Mouse (Mus musculus) liver, embryonic 15.5 days (tissue): ENCODE results near the gene Rnase4. TPM values are rescaled to one million over a fixed set of nuclear protein-coding genes. Genes with fewer than 3 reads are reported as not detected.

ENCODE experiments used
- ATAC-seq: fragments of 200-750 bp; cut with Nextera tagmentation; 2 replicates; pipeline ENCODE4 v1.8.0; 2017; ENCODE audit warnings: moderate number of reproducible peaks, mild to moderate bottlenecking, moderate library complexity; ENCODE audit not compliant: insufficient read depth
- H3K27ac ChIP-seq: fragments of 300-500 bp; sonication (generic); replicated peaks from 2 replicates; pipeline ENCODE4 v1.5.1; 2015; ENCODE audit warnings: mild to moderate bottlenecking, inconsistent platforms
- H3K27me3 ChIP-seq: fragments of 300-500 bp; sonication (generic); 2 replicates; pipeline ENCODE4 v1.6.1; 2015; ENCODE audit warnings: mild to moderate bottlenecking, inconsistent platforms
- H3K36me3 ChIP-seq: fragments of 300-500 bp; sonication (generic); replicated peaks from 2 replicates; pipeline ENCODE4 v1.6.1; 2015; ENCODE audit warnings: moderate library complexity, mild to moderate bottlenecking, inconsistent platforms
- H3K4me1 ChIP-seq: fragments of 300-500 bp; sonication (generic); replicated peaks from 2 replicates; pipeline ENCODE4 v1.6.1; 2015; ENCODE audit warnings: inconsistent platforms
- H3K4me2 ChIP-seq: fragments of 300-500 bp; sonication (generic); 2 replicates; pipeline ENCODE4 v1.6.1; 2015; ENCODE audit warnings: moderate library complexity, mild to moderate bottlenecking, inconsistent platforms
- H3K4me3 ChIP-seq: fragments of 300-500 bp; sonication (generic); replicated peaks from 2 replicates; pipeline ENCODE4 v1.5.1; 2015; ENCODE audit warnings: mild to moderate bottlenecking, inconsistent platforms
- H3K9ac ChIP-seq: fragments of 300-500 bp; sonication (generic); 2 replicates; pipeline ENCODE4 v1.6.1; 2015; ENCODE audit warnings: moderate library complexity, mild to moderate bottlenecking, inconsistent platforms
- H3K9me3 ChIP-seq: fragments of 300-500 bp; sonication (generic); replicated peaks from 2 replicates; pipeline ENCODE4 v1.6.1; 2016; ENCODE audit warnings: inconsistent platforms
- WGBS: fragments of 180-500 bp; shearing (Covaris S2); methylation state at CpG from one replicate; pipeline ENCODE4 v1.1.7; 2015; ENCODE audit warnings: mixed read lengths; ENCODE audit not compliant: insufficient replicate concordance; 5-methylcytosine and 5-hydroxymethylcytosine counted together
- polyA plus RNA-seq: library from polyadenylated mRNA; unstranded; fragments of >200 nt; fragmentation: Nextera tagmentation; extraction: Ambion mirVana; gene quantifications from 2 replicates; pipeline ENCODE4 v1.2.1, GENCODE M21; 2015

The Rnase4 gene
- 23.0 and 23.7 TPM in 2 replicates for polyA plus RNA-seq

GRCm38 (mm10) chr14:51090921-51091900 lies at the start of gene Rnase4, which contains the start of gene Ang:
Rnase4 (plus strand) TSS chr14:51091077.
Ang (plus strand) TSS chr14:51091150.
- 9% methylated on average over 33 of the region's 33 CpGs for WGBS
- Histone ChIP-seq H3K4me3 (peak within 1 kb of the TSS; percentile 72), H3K9ac (peak within 1 kb of the TSS; percentile 49), H3K36me3 (no peaks in the 10 kb centered on the region), H3K27me3 (peaks cover 4% of the 10 kb centered on the region; the same call in 1 of the 2 replicates), H3K27ac (peak within 1 kb of the TSS; percentile 81), H3K4me1 (peaks cover 84% of the 10 kb centered on the region), H3K4me2 (peak within 1 kb of the TSS; percentile 90), H3K9me3 (no peaks in the 10 kb centered on the region)
- ATAC-seq = no peak

- H3K4me2 ChIP-seq = no peak within 1 kb of the TSS
- H3K4me3 ChIP-seq = no peak within 1 kb of the TSS
- no peaks in the 10 kb centered on the region for H3K9me3 ChIP-seq
- no peaks in the 10 kb centered on the region for H3K36me3 ChIP-seq
- H3K4me1 ChIP-seq = no peaks in the 10 kb centered on the region
- H3K27me3 ChIP-seq = no peaks in the 10 kb centered on the region
- H3K27ac ChIP-seq = no peak within 1 kb of the TSS
- H3K9ac ChIP-seq = no peak within 1 kb of the TSS
- 68% methylated on average over 6 of the region's 6 CpGs for WGBS
- no peak for ATAC-seq
Measured at GRCm38 (mm10) chr14:51041769-51042168, 49.1 kb upstream of the Rnase4 start, which contains the start of gene Rnase9. Rnase9 (minus strand) TSS chr14:51041869.

- WGBS = 9% methylated on average over 5 of the region's 5 CpGs
- no peaks in the 10 kb centered on the region for H3K36me3 ChIP-seq
- H3K4me2 ChIP-seq = no peak overlapping the region
- H3K27me3 ChIP-seq = no peaks in the 10 kb centered on the region
- H3K4me1 ChIP-seq = no peaks in the 10 kb centered on the region
- no peak overlapping the region for H3K9ac ChIP-seq
- H3K9me3 ChIP-seq = no peaks in the 10 kb centered on the region
- ATAC-seq = no peak
- no peak overlapping the region for H3K4me3 ChIP-seq
- no peak overlapping the region for H3K27ac ChIP-seq
Measured at GRCm38 (mm10) chr14:51047846-51048245, 43.0 kb upstream of the Rnase4 start.

DNA sequence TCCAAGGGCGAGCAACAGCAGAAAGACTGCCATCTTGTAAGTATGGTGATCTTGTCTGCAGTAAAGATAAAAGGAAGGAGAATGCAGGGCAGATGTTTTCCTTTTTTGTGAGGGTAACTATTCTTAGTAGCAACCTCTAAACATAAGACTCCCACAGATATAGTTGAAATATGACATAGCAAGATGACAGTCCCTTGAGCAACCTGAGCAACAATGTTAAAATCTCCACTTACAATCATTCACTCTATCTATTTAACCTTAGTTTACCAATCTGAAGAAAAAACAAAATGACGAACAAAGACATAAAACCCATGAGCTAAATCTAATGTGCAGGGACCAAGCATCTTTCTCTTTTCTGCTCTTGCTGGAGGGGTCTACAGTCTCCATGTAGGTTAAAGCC lies 40.8 kb upstream of the Rnase4 start, which contains the start of gene Rnase11:
Gene Rnase11 (minus strand): TSS at position 101 of the 400 bp plus-strand sequence.
- Histone ChIP-seq H3K36me3 (no peaks in the 10 kb centered on the region), H3K27me3 (no peaks in the 10 kb centered on the region), H3K27ac (no peak within 1 kb of the TSS), H3K9ac (no peak within 1 kb of the TSS), H3K4me2 (no peak within 1 kb of the TSS), H3K4me3 (no peak within 1 kb of the TSS), H3K9me3 (no peaks in the 10 kb centered on the region), H3K4me1 (no peaks in the 10 kb centered on the region)
- no peak for ATAC-seq
- 39% methylated on average over 2 of the region's 2 CpGs for WGBS

- Histone ChIP-seq H3K4me1 (no peaks in the 10 kb centered on the region), H3K4me2 (no peak overlapping the region), H3K27ac (no peak overlapping the region), H3K4me3 (no peak overlapping the region), H3K27me3 (no peaks in the 10 kb centered on the region), H3K9ac (no peak overlapping the region), H3K36me3 (no peaks in the 10 kb centered on the region), H3K9me3 (no peaks in the 10 kb centered on the region)
- 48% methylated on average over 5 of the region's 5 CpGs for WGBS
- no peak for ATAC-seq
Measured at GRCm38 (mm10) chr14:51051941-51052340, 38.9 kb upstream of the Rnase4 start.

GRCm38 (mm10) chr14:51053176-51053575 lies 37.7 kb upstream of the Rnase4 start:
- 62% methylated on average over 5 of the region's 5 CpGs for WGBS
- no peaks in the 10 kb centered on the region for H3K9me3 ChIP-seq
- H3K27me3 ChIP-seq = no peaks in the 10 kb centered on the region
- no peaks in the 10 kb centered on the region for H3K36me3 ChIP-seq
- peaks cover 6% of the 10 kb centered on the region for H3K4me1 ChIP-seq
- no peak overlapping the region for H3K4me3 ChIP-seq
- ATAC-seq = no peak
- H3K4me2 ChIP-seq = no peak overlapping the region
- H3K27ac ChIP-seq = no peak overlapping the region
- H3K9ac ChIP-seq = no peak overlapping the region

DNA sequence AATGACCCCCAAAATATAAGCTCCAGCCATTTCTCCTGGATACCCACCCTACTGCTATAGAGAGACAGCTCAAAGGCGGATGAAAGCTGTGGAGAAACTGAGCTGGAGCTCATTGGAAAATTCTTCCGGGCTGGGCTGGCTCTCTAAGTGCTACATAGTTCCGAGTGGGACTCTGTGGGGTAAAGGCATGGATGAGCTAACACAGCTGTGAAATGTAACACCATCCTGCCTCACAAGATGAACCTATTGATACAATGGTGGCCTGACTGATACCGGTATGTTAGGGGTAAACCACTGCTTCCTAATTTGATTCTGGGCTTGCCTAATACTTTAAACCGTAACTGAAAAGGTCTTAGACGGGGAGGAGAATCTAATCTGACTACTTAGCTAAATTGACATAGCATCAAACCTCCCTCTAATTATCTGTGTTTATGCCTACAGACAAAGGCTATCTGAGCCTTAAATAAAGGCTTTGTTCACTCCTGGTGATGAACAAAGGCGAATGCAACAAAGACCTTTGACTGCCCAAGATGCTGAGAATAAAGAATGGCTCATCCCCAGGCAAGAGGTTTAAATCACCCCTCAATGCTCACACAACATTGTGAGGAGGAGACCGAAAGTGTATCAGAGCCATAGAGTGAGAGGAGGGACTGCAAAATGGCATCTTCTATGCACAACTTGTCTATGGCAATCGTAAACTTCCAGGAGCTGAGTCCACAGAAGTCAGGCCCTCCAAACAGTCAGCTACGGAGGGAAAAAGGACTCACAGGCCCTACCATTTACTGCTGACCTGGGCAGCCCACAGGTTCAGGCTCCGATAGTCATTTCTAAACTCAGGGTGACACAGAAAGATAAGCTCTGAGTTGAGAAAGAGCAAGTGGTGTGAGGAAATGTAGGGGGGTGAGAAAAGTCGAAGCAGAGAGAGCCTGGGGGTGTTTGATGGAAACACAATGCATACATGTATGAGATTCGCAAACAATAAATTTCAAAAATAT lies 36.3 kb upstream of the Rnase4 start:
- H3K4me2 ChIP-seq = no peak overlapping the region
- H3K9me3 ChIP-seq = no peaks in the 10 kb centered on the region
- ATAC-seq = no peak
- no peak overlapping the region for H3K4me3 ChIP-seq
- peaks cover 6% of the 10 kb centered on the region for H3K4me1 ChIP-seq
- no peak overlapping the region for H3K27ac ChIP-seq
- no peaks in the 10 kb centered on the region for H3K36me3 ChIP-seq
- WGBS = 47% methylated on average over 13 of the region's 13 CpGs
- no peak overlapping the region for H3K9ac ChIP-seq
- H3K27me3 ChIP-seq = no peaks in the 10 kb centered on the region

GRCm38 (mm10) chr14:51057401-51057831 lies 33.5 kb upstream of the Rnase4 start, which contains the start of gene Rnase12:
Rnase12 (minus strand) TSS chr14:51057661.
- WGBS = 7% methylated on average over 9 of the region's 9 CpGs
- Histone ChIP-seq H3K4me3 (no peak within 1 kb of the TSS), H3K9ac (no peak within 1 kb of the TSS), H3K36me3 (no peaks in the 10 kb centered on the region), H3K27me3 (no peaks in the 10 kb centered on the region), H3K4me1 (peaks cover 11% of the 10 kb centered on the region), H3K27ac (no peak within 1 kb of the TSS), H3K4me2 (peak within 1 kb of the TSS; percentile 8), H3K9me3 (no peaks in the 10 kb centered on the region)
- ATAC-seq = peak; percentile 51; the same call in 1 of the 2 replicates

DNA sequence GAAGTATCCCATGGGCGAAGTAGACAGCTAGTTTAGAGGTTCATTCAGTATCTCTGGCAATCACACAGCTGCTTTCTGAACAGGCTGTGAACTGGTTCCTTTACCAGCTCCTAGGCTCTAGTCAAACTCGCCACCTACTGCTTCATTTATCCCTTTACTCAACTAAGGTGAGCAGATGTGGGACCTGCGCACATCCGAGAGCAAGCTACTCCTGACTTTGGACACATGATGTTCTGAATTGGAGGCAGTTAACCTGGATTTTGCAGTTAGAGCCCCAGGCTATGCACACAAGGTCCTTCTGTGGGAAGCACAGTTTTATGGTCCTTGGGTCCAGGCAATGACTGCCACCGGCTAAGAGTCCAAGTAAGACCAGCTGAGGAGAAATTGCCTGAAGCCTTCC lies 30.1 kb upstream of the Rnase4 start:
- no peak overlapping the region for H3K9ac ChIP-seq
- H3K4me3 ChIP-seq = no peak overlapping the region
- H3K4me2 ChIP-seq = no peak overlapping the region
- H3K27me3 ChIP-seq = no peaks in the 10 kb centered on the region
- no peak for ATAC-seq
- H3K9me3 ChIP-seq = no peaks in the 10 kb centered on the region
- H3K36me3 ChIP-seq = no peaks in the 10 kb centered on the region
- WGBS = 77% methylated on average over 5 of the region's 5 CpGs
- H3K4me1 ChIP-seq = peaks cover 26% of the 10 kb centered on the region
- no peak overlapping the region for H3K27ac ChIP-seq

DNA sequence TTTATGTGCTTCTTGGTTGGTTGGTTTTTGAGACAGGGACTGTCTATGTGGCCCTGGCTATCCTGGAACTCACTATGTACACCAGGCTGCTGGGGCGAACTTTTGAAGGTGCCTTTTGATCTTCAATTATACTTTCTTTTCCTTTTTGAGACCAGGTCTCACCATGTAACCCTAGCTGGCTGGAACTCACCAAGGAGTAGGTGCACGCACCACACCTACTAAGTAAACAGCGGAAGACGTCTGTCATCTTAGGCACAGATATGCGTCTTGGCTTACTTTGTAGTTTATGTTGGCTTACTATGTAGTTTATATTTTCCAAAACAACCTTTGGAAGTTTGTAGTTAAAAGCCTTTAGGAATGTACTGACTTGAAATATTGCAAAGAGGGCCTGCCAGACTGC lies 21.9 kb upstream of the Rnase4 start:
- H3K9ac ChIP-seq = no peak overlapping the region
- no peak overlapping the region for H3K4me3 ChIP-seq
- ATAC-seq = no peak
- 69% methylated on average over 5 of the region's 5 CpGs for whole genome bisulfite sequencing
- H3K27ac ChIP-seq = no peak overlapping the region
- no peaks in the 10 kb centered on the region for H3K9me3 ChIP-seq
- H3K4me1 ChIP-seq = peaks cover 14% of the 10 kb centered on the region
- no peaks in the 10 kb centered on the region for H3K36me3 ChIP-seq
- H3K4me2 ChIP-seq = no peak overlapping the region
- H3K27me3 ChIP-seq = peaks cover 11% of the 10 kb centered on the region
